Mouse (Mus musculus) megakaryocyte, embryonic 14.5 days (primary cell): ENCODE data around the gene Sbk2.

Experiments
- FLI1 ChIP-seq: IDR thresholded peaks from 2 replicates; pipeline ENCODE4 v1.6.1; 2012; ENCODE audit warnings: low read length, inconsistent platforms, mixed read lengths
- GATA1 ChIP-seq: IDR thresholded peaks from 3 replicates; pipeline ENCODE4 v1.6.1; 2012; ENCODE audit warnings: mixed read lengths, low read length, inconsistent platforms, borderline replicate concordance

GRCm38 (mm10) chr7:4988250-4988649, 24.0 kb upstream of the Sbk2 start:
- TF ChIP-seq GATA1 (no peak), FLI1 (no peak)
